Mouse (Mus musculus): ENCODE measurements around the gene Gdf2. TPM values are rescaled to one million over a fixed set of nuclear protein-coding genes. Genes with fewer than 3 reads are reported as not detected.

Gdf2 gene
- polyA plus RNA-seq, 1 experiment = not detected

DNA sequence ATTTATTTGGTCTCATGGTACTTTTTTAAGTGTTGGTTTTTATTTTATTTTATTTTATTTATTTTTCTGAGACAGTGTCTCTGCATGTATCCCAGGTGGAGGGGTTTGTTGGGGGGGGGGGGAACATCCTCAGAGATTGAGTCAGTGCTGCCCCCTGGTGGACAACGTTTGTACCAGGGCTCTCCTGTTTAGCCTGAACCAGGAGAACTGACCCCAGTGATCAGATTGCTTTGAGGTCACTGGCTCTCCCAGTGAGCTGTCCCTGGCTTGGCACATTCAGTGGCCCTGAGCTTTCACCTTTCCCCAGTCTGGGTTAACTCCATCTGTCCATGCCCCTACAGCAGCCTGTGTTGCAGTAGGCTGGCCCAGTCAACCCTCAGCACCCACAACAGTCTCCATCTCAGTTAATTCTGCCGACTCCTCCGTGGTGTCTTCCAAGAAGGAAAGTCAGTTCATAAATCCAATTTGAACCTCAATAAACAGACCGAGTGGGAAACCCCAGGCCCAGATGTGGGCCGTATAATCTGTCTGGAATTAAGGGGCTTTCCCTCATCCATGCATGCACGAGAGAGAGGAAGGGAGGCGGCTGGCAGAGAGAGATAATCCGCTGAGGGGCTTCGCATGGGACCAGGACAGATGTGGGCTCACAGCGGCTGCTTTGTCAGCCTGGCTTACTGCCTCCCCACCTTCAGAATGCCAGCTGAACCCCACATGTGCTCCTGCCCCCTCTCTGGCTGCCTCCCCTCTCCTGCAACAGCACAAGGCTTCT, 7.7 kb upstream of the Gdf2 start:
- TF ChIP-seq POLR2A (IDR thresholded peaks at IDR 0.05; ENCODE audit: low read depth, low read length) = no peak
- peak; percentile 50 for TF ChIP-seq CTCF (conservative IDR thresholded peaks at IDR 0.05; ENCODE audit: insufficient read depth, insufficient read length, low read depth, low read length)
- peak; percentile 69 for DNase-seq

DNA sequence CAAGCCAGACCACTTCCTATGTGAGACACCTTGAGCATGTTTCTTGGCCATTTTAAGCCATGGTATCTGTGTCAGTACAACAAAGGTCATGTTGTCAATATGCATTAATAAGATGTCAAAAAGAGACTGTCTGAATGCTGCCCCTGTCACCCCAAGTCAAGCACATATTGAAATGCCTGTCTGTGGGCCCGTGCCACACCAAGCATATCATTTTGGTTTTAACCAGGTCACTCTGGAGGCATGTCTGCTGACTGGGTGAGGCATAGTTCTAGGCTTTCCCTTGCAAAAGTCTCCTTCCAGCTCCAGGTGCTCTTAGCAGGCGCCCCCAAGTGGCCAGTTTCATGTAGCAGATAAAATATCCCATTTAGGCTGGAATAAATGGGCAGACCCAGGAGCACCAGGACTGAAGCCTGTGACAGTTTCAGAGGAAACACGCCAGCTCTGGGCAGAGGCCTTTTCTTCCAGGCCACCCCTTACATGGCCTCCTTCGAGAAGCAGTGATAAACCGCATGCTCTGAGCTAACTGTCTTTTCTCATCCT, 7.0 kb upstream of the Gdf2 start:
- peak; percentile 48 for TF ChIP-seq CTCF (conservative IDR thresholded peaks at IDR 0.05; ENCODE audit: insufficient read depth, insufficient read length, low read depth, low read length)
- no peak for TF ChIP-seq POLR2A (IDR thresholded peaks at IDR 0.05; ENCODE audit: low read depth, low read length)
- H3K4me3 ChIP-seq (ENCODE audit: insufficient read depth, low read depth, low read length) = no peak overlapping the region
- no peaks in the 10 kb centered on the region for H3K27me3 ChIP-seq (replicated peaks; ENCODE audit: control insufficient read depth, insufficient read depth, low read length)
- peak; percentile 61 for DNase-seq
- no peak overlapping the region for H3K27ac ChIP-seq (ENCODE audit: insufficient read depth, low read depth, low read length)
- WGBS = 45% methylated on average over 5 of the region's 5 CpGs
- no peaks in the 10 kb centered on the region for H3K4me1 ChIP-seq (ENCODE audit: control insufficient read depth, insufficient read depth, low read length)
- H3K36me3 ChIP-seq (ENCODE audit: control insufficient read depth, insufficient read depth, low read length) = no peaks in the 10 kb centered on the region

More for the DNA sequence above, 7.7 kb upstream of the Gdf2 start:
- WGBS = 54% methylated on average over 10 of the region's 10 CpGs
- Histone ChIP-seq H3K27ac (ENCODE audit: insufficient read depth, low read depth, low read length) (no peak overlapping the region), H3K36me3 (ENCODE audit: control insufficient read depth, insufficient read depth, low read length) (no peaks in the 10 kb centered on the region), H3K4me3 (ENCODE audit: insufficient read depth, low read depth, low read length) (no peak overlapping the region), H3K4me1 (ENCODE audit: control insufficient read depth, insufficient read depth, low read length) (no peaks in the 10 kb centered on the region), H3K27me3 (replicated peaks; ENCODE audit: control insufficient read depth, insufficient read depth, low read length) (no peaks in the 10 kb centered on the region)

DNA sequence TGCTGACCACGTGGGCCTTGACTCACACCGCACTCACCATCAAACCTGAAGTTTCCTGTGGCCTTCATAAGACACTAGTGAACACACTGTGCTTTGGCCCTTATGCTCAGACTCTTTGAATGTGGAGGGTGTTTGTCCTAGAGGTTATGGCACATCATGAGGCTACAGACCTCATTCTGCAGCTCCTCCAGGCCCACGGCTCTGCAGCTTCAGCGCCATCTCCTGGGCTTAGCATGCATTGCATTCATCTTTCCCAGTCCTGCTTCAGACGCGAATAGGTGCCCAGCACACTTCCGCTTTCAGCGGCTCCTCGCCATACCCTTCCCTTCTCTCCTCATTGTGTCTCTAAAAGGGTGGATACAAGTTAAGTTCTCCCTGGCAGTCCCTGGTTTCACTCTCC, 1.7 kb upstream of the Gdf2 start:
- H3K4me3 ChIP-seq (ENCODE audit: insufficient read depth, low read depth, low read length) = no peak overlapping the region
- peak; percentile 46 for DNase-seq
- TF ChIP-seq POLR2A (IDR thresholded peaks at IDR 0.05; ENCODE audit: low read depth, low read length) (no peak), CTCF (conservative IDR thresholded peaks at IDR 0.05; ENCODE audit: insufficient read depth, insufficient read length, low read depth, low read length) (peak; percentile 79)
- no peaks in the 10 kb centered on the region for H3K4me1 ChIP-seq (ENCODE audit: control insufficient read depth, insufficient read depth, low read length)
- 33% methylated on average over 9 of the region's 9 CpGs for whole genome bisulfite sequencing
- H3K27ac ChIP-seq (ENCODE audit: insufficient read depth, low read depth, low read length) = no peak overlapping the region
- H3K36me3 ChIP-seq (ENCODE audit: control insufficient read depth, insufficient read depth, low read length) = no peaks in the 10 kb centered on the region
- H3K27me3 ChIP-seq (replicated peaks; ENCODE audit: control insufficient read depth, insufficient read depth, low read length) = no peaks in the 10 kb centered on the region

DNA sequence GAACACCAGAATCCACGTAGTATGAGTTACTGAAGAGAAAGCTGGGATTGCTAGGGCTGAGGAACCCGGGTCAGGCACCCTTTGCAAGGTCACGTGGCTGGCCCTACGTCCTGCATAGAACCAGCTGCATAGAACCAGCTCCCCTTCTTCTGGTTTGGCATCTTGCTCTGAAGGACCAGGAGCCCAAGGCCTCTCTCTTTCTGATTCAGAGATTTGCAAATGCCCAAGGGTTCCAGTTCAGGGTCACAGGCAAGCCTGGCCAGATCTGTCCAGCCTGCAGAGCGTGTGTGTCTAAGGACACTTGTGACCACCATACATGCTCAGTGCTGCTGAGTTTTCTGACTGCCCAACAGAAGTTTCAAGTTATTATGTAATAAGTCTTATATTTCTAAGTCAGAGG, 1.4 kb downstream of the Gdf2 start:
- no peaks in the 10 kb centered on the region for H3K27me3 ChIP-seq (replicated peaks; ENCODE audit: control insufficient read depth, insufficient read depth, low read length)
- H3K36me3 ChIP-seq (ENCODE audit: control insufficient read depth, insufficient read depth, low read length) = no peaks in the 10 kb centered on the region
- 78% methylated on average over 5 of the region's 5 CpGs for WGBS
- DNase-seq = no peak
- H3K4me1 ChIP-seq (ENCODE audit: control insufficient read depth, insufficient read depth, low read length) = no peaks in the 10 kb centered on the region
- no peak overlapping the region for H3K4me3 ChIP-seq (ENCODE audit: insufficient read depth, low read depth, low read length)
- no peak overlapping the region for H3K27ac ChIP-seq (ENCODE audit: insufficient read depth, low read depth, low read length)
- TF ChIP-seq CTCF (conservative IDR thresholded peaks at IDR 0.05; ENCODE audit: insufficient read depth, insufficient read length, low read depth, low read length) = no peak
- no peak for TF ChIP-seq POLR2A (IDR thresholded peaks at IDR 0.05; ENCODE audit: low read depth, low read length)

DNA sequence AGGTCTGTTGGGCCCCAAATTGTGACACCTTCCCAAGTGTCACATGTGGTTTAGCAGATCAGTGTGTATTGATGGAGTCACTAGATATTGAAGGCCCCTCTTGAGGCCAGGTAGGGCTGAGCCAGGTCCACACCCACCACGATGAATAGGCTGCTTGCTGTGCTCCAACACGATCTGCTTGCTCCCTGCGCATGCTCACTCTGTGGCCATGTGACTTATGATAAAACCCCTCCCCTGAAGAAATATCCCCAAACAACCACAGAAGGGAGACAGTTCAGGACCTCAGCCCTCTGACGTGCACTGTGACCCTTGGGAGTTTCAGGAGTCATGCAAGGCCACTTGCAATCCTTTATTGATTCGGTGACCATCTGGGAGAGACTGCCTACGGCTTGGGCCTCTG, 5.3 kb downstream of the Gdf2 start:
- Histone ChIP-seq H3K27ac (ENCODE audit: insufficient read depth, low read depth, low read length) (no peak overlapping the region), H3K36me3 (ENCODE audit: control insufficient read depth, insufficient read depth, low read length) (no peaks in the 10 kb centered on the region), H3K4me3 (ENCODE audit: insufficient read depth, low read depth, low read length) (no peak overlapping the region), H3K4me1 (ENCODE audit: control insufficient read depth, insufficient read depth, low read length) (no peaks in the 10 kb centered on the region), H3K27me3 (replicated peaks; ENCODE audit: control insufficient read depth, insufficient read depth, low read length) (no peaks in the 10 kb centered on the region)
- TF ChIP-seq POLR2A (IDR thresholded peaks at IDR 0.05; ENCODE audit: low read depth, low read length) (no peak), CTCF (conservative IDR thresholded peaks at IDR 0.05; ENCODE audit: insufficient read depth, insufficient read length, low read depth, low read length) (no peak)
- no peak for DNase-seq
- WGBS = 77% methylated on average over 6 of the region's 6 CpGs

DNA sequence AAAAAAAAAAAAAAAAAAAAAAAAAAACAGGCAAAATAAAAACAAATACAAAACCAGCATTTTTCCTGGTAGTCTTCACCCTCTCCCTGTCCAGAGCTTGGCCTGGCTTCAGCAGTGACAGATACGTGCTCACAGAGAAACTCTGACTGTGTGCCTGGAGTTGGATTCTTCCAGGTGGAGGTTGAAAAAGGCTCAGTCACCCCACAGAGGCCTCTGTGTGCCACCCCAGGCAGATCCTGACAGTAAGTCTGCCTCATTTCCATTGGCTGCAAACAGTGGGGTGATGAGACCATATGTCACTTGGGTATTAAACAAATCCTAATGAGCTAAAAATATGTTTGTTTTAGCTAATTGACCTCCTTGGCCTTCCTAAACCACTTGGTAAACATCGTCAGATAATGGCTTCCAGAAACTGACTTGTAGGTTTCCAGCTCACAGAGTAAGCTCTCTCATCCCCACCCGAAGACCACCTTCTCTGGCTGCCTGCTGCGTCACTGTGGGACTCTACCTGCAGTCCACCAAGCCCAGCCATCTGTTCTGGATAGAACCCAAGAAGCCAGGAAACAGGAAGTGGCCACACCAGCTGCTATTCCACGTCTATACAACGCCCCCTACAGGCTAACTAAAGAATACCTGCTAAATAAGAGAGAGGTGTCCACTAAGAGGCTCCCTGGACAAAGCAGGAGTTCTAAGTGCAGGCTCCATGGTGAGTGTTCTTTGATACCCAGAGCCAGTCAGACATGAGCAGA, 11.6 kb downstream of the Gdf2 start:
- 58% methylated on average over 6 of the region's 6 CpGs for WGBS
- Histone ChIP-seq H3K27ac (ENCODE audit: insufficient read depth, low read depth, low read length) (no peak overlapping the region), H3K4me3 (ENCODE audit: insufficient read depth, low read depth, low read length) (no peak overlapping the region), H3K27me3 (replicated peaks; ENCODE audit: control insufficient read depth, insufficient read depth, low read length) (no peaks in the 10 kb centered on the region), H3K36me3 (ENCODE audit: control insufficient read depth, insufficient read depth, low read length) (no peaks in the 10 kb centered on the region), H3K4me1 (ENCODE audit: control insufficient read depth, insufficient read depth, low read length) (no peaks in the 10 kb centered on the region)
- DNase-seq = no peak
- TF ChIP-seq POLR2A (IDR thresholded peaks at IDR 0.05; ENCODE audit: low read depth, low read length) (no peak), CTCF (conservative IDR thresholded peaks at IDR 0.05; ENCODE audit: insufficient read depth, insufficient read length, low read depth, low read length) (no peak)

DNA sequence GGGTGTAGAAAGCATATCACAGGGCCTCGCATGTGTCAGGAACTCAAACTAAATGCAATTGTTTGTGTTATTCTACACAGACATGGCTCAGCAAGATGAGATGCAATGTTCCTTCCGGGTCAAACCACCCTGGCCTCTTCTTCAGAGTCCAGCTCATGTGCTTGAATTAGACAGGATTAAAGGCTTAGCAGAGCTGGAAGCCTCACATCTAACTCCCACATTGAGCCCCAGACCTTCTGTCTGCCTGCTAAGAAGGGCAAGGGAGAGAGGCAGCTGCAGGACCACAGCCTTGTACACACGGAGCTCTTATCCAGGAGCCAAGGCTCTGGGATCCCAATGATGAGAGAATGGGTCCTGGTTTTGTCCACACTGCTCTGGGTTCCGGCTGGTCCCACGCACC, 12.9 kb downstream of the Gdf2 start, which contains the start of gene Rbp3:
TSS of gene Rbp3 (plus strand) at position 243 of the 400 bp plus-strand sequence.
- WGBS = 80% methylated on average over 5 of the region's 5 CpGs

More for the DNA sequence above, 12.9 kb downstream of the Gdf2 start, which contains the start of gene Rbp3:
- Histone ChIP-seq H3K4me3 (ENCODE audit: insufficient read depth, low read depth, low read length) (no peak within 1 kb of the TSS), H3K36me3 (ENCODE audit: control insufficient read depth, insufficient read depth, low read length) (no peaks in the 10 kb centered on the region), H3K4me1 (ENCODE audit: control insufficient read depth, insufficient read depth, low read length) (no peaks in the 10 kb centered on the region), H3K27ac (ENCODE audit: insufficient read depth, low read depth, low read length) (no peak within 1 kb of the TSS), H3K27me3 (replicated peaks; ENCODE audit: control insufficient read depth, insufficient read depth, low read length) (no peaks in the 10 kb centered on the region)
- no peak for DNase-seq
- no peak for TF ChIP-seq POLR2A (IDR thresholded peaks at IDR 0.05; ENCODE audit: low read depth, low read length)
- no peak for TF ChIP-seq CTCF (conservative IDR thresholded peaks at IDR 0.05; ENCODE audit: insufficient read depth, insufficient read length, low read depth, low read length)
